Mouse (Mus musculus) liver, embryonic 11.5 days (tissue): ENCODE data around the gene Supt5. TPM values are rescaled to one million over a fixed set of nuclear protein-coding genes. Genes with fewer than 3 reads are reported as not detected.
"Not testable (repeated sequence)": the region's sequence is repeated elsewhere in the genome, so short reads cannot be mapped to it uniquely, and the experiment has no call there.

Experiments
- ATAC-seq: fragments of 200-750 bp; cut with Nextera tagmentation; replicated peaks from 2 replicates; pipeline ENCODE4 v1.8.0; 2017; ENCODE audit warnings: moderate number of reproducible peaks, mild to moderate bottlenecking, moderate TSS enrichment, moderate library complexity; ENCODE audit not compliant: low FRiP score
- DNase-seq: peaks from one replicate; pipeline ENCODE4 v3.0.0-alpha.2; 2017; ENCODE audit warnings: low spot score
- H3K27ac ChIP-seq: fragments of 300-500 bp; sonication (generic); 2 replicates; pipeline ENCODE4 v1.5.1; 2014; ENCODE audit warnings: mild to moderate bottlenecking, low read depth, low read length, control low read depth
- H3K27me3 ChIP-seq: fragments of 300-500 bp; sonication (generic); replicated peaks from 2 replicates; pipeline ENCODE4 v1.6.1; 2014; ENCODE audit warnings: low read length, mixed read lengths; ENCODE audit not compliant: control insufficient read depth, insufficient read depth
- H3K36me3 ChIP-seq: fragments of 300-500 bp; sonication (generic); 2 replicates; pipeline ENCODE4 v1.6.1; 2014; ENCODE audit warnings: mild to moderate bottlenecking, low read length, moderate library complexity, mixed read lengths; ENCODE audit not compliant: control insufficient read depth, insufficient read depth
- H3K4me1 ChIP-seq: fragments of 300-500 bp; sonication (generic); replicated peaks from 2 replicates; pipeline ENCODE4 v1.6.1; 2014; ENCODE audit warnings: low read length, mixed read lengths; ENCODE audit not compliant: control insufficient read depth, insufficient read depth
- H3K4me2 ChIP-seq: fragments of 300-500 bp; sonication (generic); 2 replicates; pipeline ENCODE4 v1.6.1; 2014; ENCODE audit warnings: mild to moderate bottlenecking, control low read depth, moderate library complexity
- H3K4me3 ChIP-seq: fragments of 300-500 bp; sonication (generic); 2 replicates; pipeline ENCODE4 v1.5.1; 2014; ENCODE audit warnings: low read depth, low read length, control low read depth
- H3K9ac ChIP-seq: fragments of 300-500 bp; sonication (generic); 2 replicates; pipeline ENCODE4 v1.6.1; 2014; ENCODE audit warnings: low read depth, low read length, control low read depth
- H3K9me3 ChIP-seq: fragments of 300-500 bp; sonication (generic); 2 replicates; pipeline ENCODE4 v1.6.1; 2016; ENCODE audit warnings: low read length, inconsistent platforms, mixed read lengths; ENCODE audit not compliant: control insufficient read depth
- WGBS: fragments of 180-500 bp; shearing (Covaris S2); extraction: QIAGEN DNeasy Blood & Tissue Kit; methylation state at CpG from one replicate; pipeline ENCODE4 v1.1.7; 2014; 5-methylcytosine and 5-hydroxymethylcytosine counted together
- polyA plus RNA-seq: library from polyadenylated mRNA; unstranded; fragments of >200 nt; fragmentation: Nextera tagmentation; extraction: Ambion mirVana; gene quantifications from 2 replicates; pipeline ENCODE4 v1.2.1, GENCODE M21; 2014

Supt5 gene
- 77.9 and 78.9 TPM in 2 replicates for polyA plus RNA-seq

GRCm38 (mm10) chr7:28338108-28338998, at the start of gene Supt5:
TSS of gene Supt5 (minus strand) at chr7:28338746.
- Histone ChIP-seq H3K4me1 (peaks cover 8% of the 10 kb centered on the region), H3K27ac (peak within 1 kb of the TSS; percentile 88), H3K4me3 (peak within 1 kb of the TSS; percentile 99), H3K9ac (peak within 1 kb of the TSS; percentile 96), H3K9me3 (no peaks in the 10 kb centered on the region), H3K36me3 (peaks cover 4% of the 10 kb centered on the region; the same call in 1 of the 2 replicates), H3K4me2 (peak within 1 kb of the TSS; percentile 96), H3K27me3 (no peaks in the 10 kb centered on the region)
- peak; percentile 98 for ATAC-seq
- WGBS = under 1% methylated on average over 77 of the region's 77 CpGs
- peak; percentile 90 for DNase-seq

DNA sequence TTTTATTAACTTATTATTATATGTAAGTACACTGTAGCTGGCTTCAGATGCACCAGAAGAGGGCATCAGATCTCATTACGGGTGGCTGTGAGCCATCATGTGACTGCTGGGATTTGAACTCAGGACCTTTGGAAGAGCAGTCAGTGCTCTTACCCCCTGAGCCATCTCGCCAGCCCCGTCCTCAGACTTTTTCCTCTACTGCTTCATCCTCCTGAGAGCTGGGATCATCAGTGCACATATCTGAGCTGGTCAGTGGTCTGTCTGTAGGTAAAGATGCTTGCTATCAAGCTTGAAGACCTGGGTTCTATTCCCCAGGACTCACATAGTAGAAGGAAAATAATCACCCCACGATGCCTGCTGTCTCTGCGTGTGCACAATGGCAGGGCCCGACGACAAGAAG, 48.8 kb upstream of the Supt5 start:
- not testable (repeated sequence) for H3K4me3 ChIP-seq, H3K27me3 ChIP-seq, H3K4me2 ChIP-seq, DNase-seq, H3K9ac ChIP-seq, H3K27ac ChIP-seq, H3K9me3 ChIP-seq, ATAC-seq
- peaks cover 19% of the 10 kb centered on the region for H3K36me3 ChIP-seq
- peaks cover 19% of the 10 kb centered on the region for H3K4me1 ChIP-seq
- 85% methylated on average over 7 of the region's 7 CpGs for WGBS

- 0 out of 2 replicates have a peak, but pooled peaks have one; percentile 2 for ATAC-seq
- H3K27me3 ChIP-seq, H3K4me2 ChIP-seq, H3K9ac ChIP-seq, H3K9me3 ChIP-seq, DNase-seq, H3K4me3 ChIP-seq, H3K27ac ChIP-seq: not testable (repeated sequence)
- 78% methylated on average over 6 of the region's 6 CpGs for WGBS
- H3K36me3 ChIP-seq = peaks cover 19% of the 10 kb centered on the region
- H3K4me1 ChIP-seq = peaks cover 23% of the 10 kb centered on the region
These were observed 48.3 kb upstream of the Supt5 start for GRCm38 (mm10) chr7:28386877-28387276.

DNA sequence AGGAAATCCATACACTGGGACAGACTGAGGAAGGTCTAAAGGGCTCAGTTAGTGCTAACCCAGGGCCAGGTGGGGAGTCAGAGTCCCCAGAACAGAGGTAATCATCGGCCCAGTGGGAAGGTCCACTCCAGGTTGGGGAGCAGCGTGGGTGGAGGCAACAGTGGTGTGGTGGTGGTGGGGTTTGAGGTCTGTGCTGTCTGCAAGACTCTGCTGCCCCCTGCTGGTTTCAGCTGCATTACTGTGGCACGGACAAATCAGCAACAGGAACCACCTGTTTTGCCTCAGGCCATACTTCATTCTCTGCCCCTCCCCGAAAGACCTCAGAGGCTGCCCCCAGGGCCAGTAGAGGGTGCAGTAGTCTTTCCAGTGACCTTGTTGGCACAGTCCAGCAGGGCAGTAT, 47.9 kb upstream of the Supt5 start:
- DNase-seq (peak; percentile 83), ATAC-seq (peak; percentile 40; the same call in 1 of the 2 replicates)
- no peak overlapping the region for H3K9ac ChIP-seq
- no peaks in the 10 kb centered on the region for H3K9me3 ChIP-seq
- peaks cover 25% of the 10 kb centered on the region for H3K4me1 ChIP-seq
- H3K4me3 ChIP-seq = 0 out of 2 replicates have a peak overlapping the region, but pooled peaks have one; percentile 5
- 4% methylated on average over 4 of the region's 4 CpGs for WGBS
- no peaks in the 10 kb centered on the region for H3K27me3 ChIP-seq
- peak overlapping the region; percentile 17; the same call in 1 of the 2 replicates for H3K4me2 ChIP-seq
- H3K36me3 ChIP-seq = peaks cover 19% of the 10 kb centered on the region
- H3K27ac ChIP-seq = no peak overlapping the region; the same call in 1 of the 2 replicates

DNA sequence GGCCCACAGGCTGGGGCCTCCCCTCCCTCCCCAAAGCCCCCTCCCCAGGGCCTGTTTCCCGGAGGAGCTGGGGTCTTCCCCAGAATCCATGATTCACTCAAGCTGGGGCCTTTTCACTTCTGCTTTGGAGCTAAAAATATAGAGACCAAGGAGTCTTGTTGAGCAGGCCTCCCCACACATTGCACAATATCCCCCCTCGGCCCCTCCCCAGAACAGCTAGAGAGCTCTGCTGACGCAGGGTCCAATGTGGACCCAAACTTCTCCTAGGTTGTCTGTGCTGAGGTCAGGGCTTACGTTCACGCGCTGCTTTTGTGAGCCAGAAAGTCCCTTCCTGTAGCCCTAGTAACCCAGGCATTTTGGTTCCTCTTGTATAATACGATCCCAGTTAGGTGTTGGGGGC, 47.5 kb upstream of the Supt5 start:
- H3K36me3 ChIP-seq = peaks cover 19% of the 10 kb centered on the region
- no peak for ATAC-seq
- no peak for DNase-seq
- H3K9me3 ChIP-seq = no peaks in the 10 kb centered on the region
- H3K9ac ChIP-seq = no peak overlapping the region
- peak overlapping the region; percentile 17 for H3K4me2 ChIP-seq
- 56% methylated on average over 7 of the region's 7 CpGs for WGBS
- no peaks in the 10 kb centered on the region for H3K27me3 ChIP-seq
- peak overlapping the region; percentile 55; the same call in 1 of the 2 replicates for H3K27ac ChIP-seq
- H3K4me1 ChIP-seq = peaks cover 28% of the 10 kb centered on the region
- 0 out of 2 replicates have a peak overlapping the region, but pooled peaks have one; percentile 5 for H3K4me3 ChIP-seq

- Histone ChIP-seq H3K36me3 (peaks cover 16% of the 10 kb centered on the region), H3K4me3 (no peak overlapping the region), H3K4me2 (no peak overlapping the region), H3K27me3 (no peaks in the 10 kb centered on the region), H3K9me3 (no peaks in the 10 kb centered on the region), H3K4me1 (peaks cover 36% of the 10 kb centered on the region), H3K9ac (no peak overlapping the region), H3K27ac (peak overlapping the region; percentile 55)
- DNase-seq = no peak
- ATAC-seq = no peak
- 92% methylated on average over 9 of the region's 9 CpGs for WGBS
These were observed 46.6 kb upstream of the Supt5 start for GRCm38 (mm10) chr7:28385196-28385595.

DNA sequence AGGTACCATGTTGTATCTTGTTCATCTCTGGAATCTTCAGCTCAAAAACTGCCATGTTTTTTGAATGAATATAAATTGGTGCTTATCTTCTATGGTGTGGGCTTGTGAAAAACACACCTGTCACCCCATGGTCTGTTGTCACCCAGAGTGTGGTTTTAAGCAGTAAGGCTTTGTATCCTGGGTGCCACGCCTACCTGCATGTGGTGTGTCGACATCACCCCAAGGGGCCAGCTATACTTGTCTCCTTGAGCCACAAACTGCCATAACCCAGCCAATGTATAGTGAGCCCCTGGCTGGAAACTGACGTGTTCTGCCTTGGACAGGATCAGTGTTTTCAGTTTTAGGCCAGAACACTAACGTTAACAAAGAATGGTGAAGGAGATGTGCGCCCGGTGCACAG, 45.6 kb upstream of the Supt5 start:
- no peak overlapping the region for H3K9ac ChIP-seq
- no peak for DNase-seq
- H3K27ac ChIP-seq = 0 out of 2 replicates have a peak overlapping the region, but pooled peaks have one; percentile 89
- no peak overlapping the region for H3K4me2 ChIP-seq
- no peaks in the 10 kb centered on the region for H3K9me3 ChIP-seq
- no peak for ATAC-seq
- H3K4me3 ChIP-seq = no peak overlapping the region
- H3K4me1 ChIP-seq = peaks cover 46% of the 10 kb centered on the region
- WGBS = 72% methylated on average over 6 of the region's 6 CpGs
- H3K27me3 ChIP-seq = no peaks in the 10 kb centered on the region
- H3K36me3 ChIP-seq = peaks cover 9% of the 10 kb centered on the region; the same call in 1 of the 2 replicates

GRCm38 (mm10) chr7:28383606-28384005, 45.1 kb upstream of the Supt5 start:
- ATAC-seq (no peak), DNase-seq (no peak)
- Histone ChIP-seq H3K4me3 (no peak overlapping the region), H3K27me3 (no peaks in the 10 kb centered on the region), H3K27ac (peak overlapping the region; percentile 89), H3K9ac (peak overlapping the region; percentile 61; the same call in 1 of the 2 replicates), H3K36me3 (peaks cover 5% of the 10 kb centered on the region; the same call in 1 of the 2 replicates), H3K4me2 (peak overlapping the region; percentile 92), H3K4me1 (peaks cover 50% of the 10 kb centered on the region), H3K9me3 (no peaks in the 10 kb centered on the region)
- WGBS = 49% methylated on average over 4 of the region's 4 CpGs
